Mouse (Mus musculus) heart, adult 9 months (tissue): Measurements from ENCODE around the gene Midn.

Experiments
- DNase-seq, 2 experiments: peaks; one replicate each; pipeline ENCODE4 v3.0.0; 2022; ENCODE audit warnings: low spot score in 2 of 2

Midn gene

DNA sequence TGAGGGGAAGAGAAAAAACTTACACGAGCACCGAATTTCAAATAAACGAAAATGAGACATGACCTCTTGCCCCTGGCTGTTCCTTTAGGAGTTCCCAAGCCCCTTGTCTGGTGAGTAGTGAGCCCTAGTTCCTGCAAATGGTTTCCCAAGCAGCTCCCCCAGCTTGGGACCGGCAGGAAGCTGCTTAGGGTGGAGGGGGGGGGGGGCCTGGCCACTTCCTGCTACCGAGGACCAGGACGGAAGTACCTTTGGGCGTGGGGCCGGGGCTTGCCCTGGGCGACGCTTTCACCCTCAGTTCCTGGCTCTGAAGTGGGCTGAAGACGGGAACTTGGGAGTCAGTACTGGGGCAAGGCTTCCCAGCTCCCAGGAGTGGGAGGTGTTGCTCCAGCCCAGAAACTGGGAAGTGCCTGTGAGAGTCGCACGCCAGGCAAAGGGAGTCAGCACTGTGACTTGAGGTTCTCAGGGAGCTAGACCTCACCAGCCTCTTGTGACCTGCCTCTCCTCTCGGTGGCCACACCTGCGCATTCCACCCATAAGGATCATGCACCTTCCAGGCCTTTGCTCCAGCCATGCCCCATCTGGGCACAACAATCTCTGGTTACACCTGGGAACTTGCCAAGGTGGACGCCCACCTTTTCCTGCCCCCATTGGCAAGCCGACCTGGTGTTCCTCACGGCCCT is 10.4 kb downstream of the Midn start:
- DNase-seq, result peak; percentile 85 to 88

- DNase-seq, result peak; percentile 66 to 76
These were observed 11.0 kb downstream of the Midn start for GRCm38 (mm10) chr10:80159021-80159560.

GRCm38 (mm10) chr10:80159561-80160454 is 11.7 kb downstream of the Midn start:
- DNase-seq, result peak; percentile 99

- peak; percentile 91 to 93 for DNase-seq
These were observed 12.6 kb downstream of the Midn start for GRCm38 (mm10) chr10:80160455-80161371.

- peak in 1 of 2 experiments; percentile 69 for DNase-seq
These were observed 13.6 kb downstream of the Midn start for GRCm38 (mm10) chr10:80161522-80162242.

- no peak for DNase-seq
These were observed 14.2 kb downstream of the Midn start for GRCm38 (mm10) chr10:80162243-80162608.

- DNase-seq, result peak in 1 of 2 experiments; percentile 20
These were observed 14.7 kb downstream of the Midn start for GRCm38 (mm10) chr10:80162716-80163299.

GRCm38 (mm10) chr10:80163721-80164120 is 15.6 kb downstream of the Midn start:
- peak in 1 of 2 experiments; percentile 65 for DNase-seq

GRCm38 (mm10) chr10:80164161-80164997 is 16.3 kb downstream of the Midn start:
- DNase-seq, result peak; percentile 39 to 40

DNA sequence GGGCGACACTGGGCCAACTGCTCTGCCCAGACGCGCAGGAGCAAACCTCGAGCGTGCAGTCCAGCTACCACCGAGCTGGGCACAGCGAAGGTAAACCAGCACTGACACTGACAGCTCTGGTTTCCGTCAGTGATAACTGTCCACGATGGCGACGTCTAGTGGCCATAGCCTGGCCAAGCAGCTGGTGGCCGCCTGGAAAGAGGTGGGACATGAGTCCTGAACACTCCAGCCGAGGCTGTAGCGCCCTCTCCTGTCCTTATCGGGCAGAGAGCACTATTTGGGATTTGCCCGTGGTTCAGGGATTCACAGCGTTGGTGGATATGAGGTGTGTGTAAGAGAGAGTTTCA is 16.9 kb downstream of the Midn start:
- peak; percentile 94 to 98 for DNase-seq

- DNase-seq, result peak in 1 of 2 experiments; percentile 36
These were observed 17.5 kb downstream of the Midn start, which contains the start of gene Cirbp for GRCm38 (mm10) chr10:80165392-80166128. Gene Cirbp, plus strand, starts transcription at chr10:80165985.

DNA sequence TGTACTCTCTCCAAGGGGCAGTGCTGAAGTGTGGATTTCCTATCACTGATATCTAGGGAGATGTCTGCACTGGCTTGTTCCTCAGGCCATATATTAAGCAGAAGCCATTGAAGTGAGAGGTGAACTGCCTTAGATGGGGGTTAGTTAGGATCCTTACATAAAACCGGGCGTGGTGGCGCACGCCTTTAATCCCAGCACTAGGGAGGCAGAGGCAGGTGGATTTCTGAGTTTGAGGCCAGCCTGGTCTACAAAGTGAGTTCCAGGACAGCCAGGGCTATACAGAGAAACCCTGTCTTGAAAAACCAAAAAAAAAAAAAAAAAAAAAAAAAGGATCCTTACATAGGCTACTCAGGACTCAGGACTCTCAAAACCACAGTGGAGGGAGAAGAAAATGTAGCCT is 18.1 kb downstream of the Midn start:
- DNase-seq, result peak in 1 of 2 experiments; percentile 3

GRCm38 (mm10) chr10:80167460-80168037 is 19.5 kb downstream of the Midn start:
- peak; percentile 98 for DNase-seq

DNA sequence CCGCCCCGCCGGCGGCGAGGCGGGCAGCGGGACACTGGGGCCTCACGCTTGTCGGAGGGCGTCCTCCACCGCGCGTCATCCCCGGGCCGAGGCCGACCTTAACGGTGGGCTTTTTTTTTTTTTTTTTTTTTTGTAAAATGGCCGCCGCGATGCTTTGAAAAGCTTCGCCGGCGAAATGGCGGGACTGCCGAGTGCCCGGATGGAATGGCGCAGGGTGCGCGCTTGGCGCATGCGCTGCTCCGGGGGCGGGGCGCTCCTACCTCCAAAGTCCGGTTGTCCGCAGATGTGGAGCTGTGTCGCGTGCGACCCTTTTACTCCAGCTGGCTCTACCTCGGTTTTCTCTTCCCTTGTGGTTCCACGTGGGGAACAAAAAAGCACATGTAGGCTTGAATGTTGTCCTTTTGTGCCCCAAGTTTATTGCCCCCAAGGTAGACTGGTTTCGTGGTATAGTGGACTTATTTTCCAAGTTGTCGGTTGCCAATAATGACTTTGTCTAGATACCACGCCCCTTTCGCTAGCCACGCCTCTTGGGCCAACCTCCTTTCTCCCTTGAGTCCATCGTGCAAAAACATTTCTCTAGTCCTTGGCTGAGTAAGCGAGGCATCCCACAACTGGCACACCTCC is 20.1 kb downstream of the Midn start:
- DNase-seq, result peak; percentile 88 to 94

DNA sequence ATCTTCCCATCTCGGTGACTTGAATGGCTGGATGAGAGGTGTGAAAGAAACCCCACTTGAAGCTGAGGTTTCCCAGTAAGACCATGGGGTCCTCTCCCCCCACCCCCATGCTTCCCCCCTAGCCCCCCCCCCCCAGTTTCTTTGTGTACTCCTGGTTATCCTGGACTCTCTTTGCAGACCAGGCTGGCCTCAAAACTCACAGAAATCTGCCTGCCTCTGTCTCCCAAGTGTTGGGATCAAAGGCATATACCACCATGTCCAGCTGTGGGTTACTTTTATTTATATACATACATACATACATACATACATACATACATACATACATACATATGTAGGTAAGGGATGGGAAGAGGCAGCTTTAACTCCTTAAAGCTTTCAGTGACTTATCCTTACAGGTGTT is 21.0 kb downstream of the Midn start:
- no peak for DNase-seq

GRCm38 (mm10) chr10:80169651-80170050 is 21.6 kb downstream of the Midn start:
- DNase-seq, result no peak

GRCm38 (mm10) chr10:80170052-80170451 is 22.0 kb downstream of the Midn start:
- DNase-seq, result peak in 1 of 2 experiments; percentile 17

DNA sequence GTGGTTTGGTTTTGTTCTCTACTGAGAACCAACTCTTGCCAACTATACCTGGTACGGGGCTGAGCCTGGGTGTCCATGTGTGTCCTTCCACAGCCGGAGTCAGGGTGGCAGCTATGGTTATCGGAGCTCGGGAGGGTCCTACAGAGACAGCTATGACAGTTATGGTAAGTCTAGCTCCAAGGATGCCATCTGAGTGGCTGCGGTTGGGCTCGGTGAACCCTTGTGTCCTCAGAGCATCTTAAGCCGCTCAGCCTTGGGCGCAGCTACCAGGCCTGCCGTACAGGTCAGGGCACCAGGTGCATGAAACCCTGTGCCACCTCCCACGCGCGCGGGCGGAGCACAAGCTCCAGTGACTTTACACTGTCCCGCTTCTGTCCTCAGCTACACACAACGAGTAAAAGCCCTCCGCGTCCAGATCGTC is 22.5 kb downstream of the Midn start:
- peak in 1 of 2 experiments; percentile 17 for DNase-seq
